Mouse (Mus musculus) spleen, postnatal 10 days (tissue): ENCODE data around the gene Mmp9.

Experiments used
- DNase-seq, 2 experiments: peaks; one replicate each; pipeline ENCODE4 v3.0.0; 2021 to 2022; ENCODE audit warnings: low spot score in 2 of 2

Mmp9 gene

DNA sequence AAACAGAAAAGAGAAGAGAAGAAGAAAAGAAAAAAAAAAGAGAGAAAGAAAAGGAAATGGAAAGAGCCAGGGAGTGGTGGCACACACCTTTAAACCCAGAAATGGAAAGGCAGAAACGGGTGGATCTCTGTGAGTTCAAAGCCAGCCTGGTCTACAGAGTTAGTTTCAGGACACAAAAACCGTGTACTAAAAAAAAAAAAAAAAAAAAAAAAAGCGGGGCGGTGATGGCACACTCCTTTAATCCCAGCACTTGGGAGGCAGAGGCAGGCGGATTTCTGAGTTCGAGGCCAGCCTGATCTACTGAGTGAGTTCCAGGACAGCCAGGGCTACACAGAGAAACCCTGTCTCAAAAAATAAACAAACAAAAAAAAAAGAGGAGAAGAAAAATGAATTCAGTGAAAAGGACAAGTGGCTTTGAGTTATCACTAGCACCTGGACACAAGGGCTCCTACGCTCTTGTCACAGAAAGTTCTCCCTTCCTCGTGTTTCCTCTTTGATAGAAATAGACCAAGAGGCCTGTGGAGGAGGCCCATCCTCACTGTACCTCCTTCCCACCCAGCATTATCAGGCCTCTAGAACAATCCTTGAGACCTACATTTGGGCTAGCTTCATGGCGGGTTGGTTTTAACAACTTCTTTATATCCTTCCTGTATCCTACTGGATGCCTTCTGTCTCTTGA, 27.7 kb upstream of the Mmp9 start:
- peak in 1 of 2 experiments; percentile 11 for DNase-seq

GRCm38 (mm10) chr2:164913428-164913786, 27.2 kb upstream of the Mmp9 start:
- DNase-seq: peak; percentile 58 to 87

- peak in 1 of 2 experiments; percentile 15 for DNase-seq
Observed at GRCm38 (mm10) chr2:164916820-164917219, 23.8 kb upstream of the Mmp9 start.

- DNase-seq: peak in 1 of 2 experiments; percentile 24
Observed at GRCm38 (mm10) chr2:164917371-164917770, 23.2 kb upstream of the Mmp9 start.

DNA sequence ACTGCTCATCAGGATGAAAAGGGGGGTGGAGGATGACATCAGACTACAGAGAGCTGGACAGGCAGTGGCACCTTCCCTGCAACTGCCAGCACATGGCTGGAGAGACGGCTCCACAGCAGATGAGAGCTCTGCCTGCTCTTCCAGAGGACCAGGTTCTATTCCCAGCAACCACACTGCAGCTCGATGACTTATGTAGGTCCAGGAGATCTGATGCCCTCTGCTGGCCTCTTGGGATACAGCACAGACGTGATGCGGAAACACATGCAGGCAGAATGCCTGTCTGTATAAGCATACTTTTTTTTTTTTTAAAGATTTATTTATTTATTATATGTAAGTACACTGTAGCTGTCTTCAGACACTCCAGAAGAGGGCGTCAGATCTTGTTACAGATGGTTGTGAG, 22.3 kb upstream of the Mmp9 start:
- peak in 1 of 2 experiments; percentile 64 for DNase-seq

DNA sequence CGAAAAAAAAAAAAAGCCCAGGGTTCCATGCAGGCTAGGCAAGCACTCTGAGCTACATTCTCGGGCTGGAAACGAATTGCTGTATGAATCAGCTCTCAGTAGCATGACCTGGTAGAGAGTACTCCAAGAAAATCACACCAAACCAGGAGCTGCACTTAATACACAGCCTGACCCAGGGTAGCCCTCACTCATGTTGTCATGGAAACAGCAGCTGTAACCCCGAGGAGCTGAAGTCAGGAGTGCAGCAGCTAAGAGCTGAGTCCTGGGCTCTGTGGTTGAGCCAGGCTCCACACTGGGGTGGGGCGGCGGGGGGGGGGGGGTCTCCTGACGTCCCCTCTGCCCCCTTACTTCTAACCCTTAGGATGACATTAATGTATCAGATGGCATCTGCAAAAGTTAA, 18.6 kb upstream of the Mmp9 start:
- no peak for DNase-seq

DNA sequence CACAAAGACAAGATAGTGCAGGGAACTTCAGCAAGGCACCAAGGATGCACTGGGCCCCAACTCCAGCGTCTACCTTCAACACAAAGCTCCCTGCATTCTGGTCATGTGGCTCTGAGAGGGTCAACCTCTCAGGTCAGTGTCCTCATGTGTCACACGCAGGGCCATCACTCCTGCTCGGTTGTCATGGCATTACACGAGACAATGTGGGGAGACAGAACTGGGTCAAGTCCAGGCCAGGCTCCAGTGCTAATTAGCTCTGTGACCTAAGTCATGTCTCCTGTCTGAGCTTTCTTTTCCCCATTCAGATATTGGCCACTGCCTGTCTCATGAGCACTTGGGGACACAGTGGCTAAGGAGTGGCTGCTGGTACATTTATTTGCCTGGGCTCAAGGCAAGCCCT, 17.3 kb upstream of the Mmp9 start:
- DNase-seq: no peak

- DNase-seq: peak; percentile 65 to 85
Observed at GRCm38 (mm10) chr2:164924100-164924857, 16.3 kb upstream of the Mmp9 start.

DNA sequence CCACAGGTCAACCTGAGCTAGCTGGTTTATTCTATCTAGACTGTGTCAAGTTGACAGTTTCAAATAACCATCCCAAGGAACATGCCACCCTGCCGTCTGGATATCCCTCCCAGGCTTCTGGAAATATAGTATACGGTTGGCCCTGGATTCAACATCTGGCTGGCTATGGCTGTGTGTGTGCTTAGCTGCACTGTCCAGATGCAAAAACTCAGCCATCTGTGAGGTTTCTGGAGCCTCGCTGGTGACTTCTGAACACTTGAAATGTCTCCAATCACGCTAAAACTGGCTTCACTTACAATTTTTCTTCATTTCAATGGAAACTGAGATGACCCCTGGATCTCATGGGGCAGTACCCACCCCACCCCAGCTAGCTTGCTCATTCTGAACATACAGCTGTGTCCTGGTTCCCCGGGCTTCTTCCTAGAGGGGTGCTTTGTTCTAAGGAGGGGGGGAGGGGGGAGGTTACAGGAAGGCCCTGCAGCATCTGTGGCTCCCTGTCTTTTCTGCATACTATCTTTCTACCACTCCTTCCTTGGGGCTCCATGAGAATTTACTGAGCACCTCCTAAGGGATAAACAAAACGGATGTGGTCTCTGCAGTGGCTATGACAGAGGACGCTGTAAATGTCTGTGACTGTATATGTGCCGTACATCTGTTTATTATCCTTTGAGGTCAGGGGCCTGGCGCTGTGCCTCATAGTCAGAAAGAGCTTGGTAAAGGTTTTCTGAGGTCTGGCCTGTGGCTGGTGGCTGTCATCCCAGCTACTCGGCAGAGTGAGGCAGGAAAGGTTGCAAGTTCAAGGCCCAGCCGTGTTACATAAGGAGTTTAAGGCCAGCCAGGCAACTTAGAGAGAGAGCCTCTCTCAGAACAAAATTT, 9.6 kb upstream of the Mmp9 start:
- DNase-seq: no peak

DNA sequence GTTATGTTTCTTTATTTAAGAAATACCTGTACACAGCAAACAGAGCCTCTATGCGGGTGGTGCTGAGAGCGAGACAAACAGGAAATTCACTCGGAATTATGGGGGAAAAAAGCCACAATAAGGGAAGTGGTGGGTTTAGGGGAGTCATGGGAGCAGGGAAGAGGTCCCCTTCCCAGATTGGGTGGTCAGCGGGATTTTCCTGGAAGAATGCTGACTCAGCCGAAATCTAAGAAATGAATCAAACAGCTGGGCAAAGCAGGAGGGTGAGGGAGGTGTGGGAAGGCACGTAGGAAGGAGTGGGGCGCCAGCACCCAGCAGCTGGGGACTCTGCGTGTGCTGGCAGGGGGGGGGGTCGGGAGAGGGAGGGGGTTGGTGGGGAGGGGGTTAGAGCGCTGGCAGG, 7.0 kb upstream of the Mmp9 start:
- DNase-seq: no peak

DNA sequence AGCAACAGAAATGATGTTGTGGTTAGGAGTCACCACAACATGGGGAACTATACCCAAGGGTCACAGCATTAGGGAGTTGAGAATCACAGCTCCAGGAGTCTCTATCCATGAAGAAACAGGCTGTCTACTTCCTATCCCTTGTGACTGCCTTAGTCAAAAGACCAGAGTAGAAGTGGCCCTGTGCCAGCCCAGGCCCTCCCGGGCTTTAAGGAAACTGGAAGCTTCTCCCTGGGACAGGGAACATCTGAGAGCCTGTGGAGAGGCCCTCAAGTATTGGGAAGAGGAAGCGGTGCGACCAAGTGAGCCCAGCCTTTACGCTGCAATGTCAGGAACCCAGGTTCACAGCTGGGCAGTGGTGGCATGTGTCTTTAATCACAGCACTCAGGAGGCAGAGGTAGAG, 4.6 kb upstream of the Mmp9 start:
- no peak for DNase-seq

- peak in 1 of 2 experiments; percentile 39 for DNase-seq
Observed at GRCm38 (mm10) chr2:164938146-164939091, 2.2 kb upstream of the Mmp9 start.

DNA sequence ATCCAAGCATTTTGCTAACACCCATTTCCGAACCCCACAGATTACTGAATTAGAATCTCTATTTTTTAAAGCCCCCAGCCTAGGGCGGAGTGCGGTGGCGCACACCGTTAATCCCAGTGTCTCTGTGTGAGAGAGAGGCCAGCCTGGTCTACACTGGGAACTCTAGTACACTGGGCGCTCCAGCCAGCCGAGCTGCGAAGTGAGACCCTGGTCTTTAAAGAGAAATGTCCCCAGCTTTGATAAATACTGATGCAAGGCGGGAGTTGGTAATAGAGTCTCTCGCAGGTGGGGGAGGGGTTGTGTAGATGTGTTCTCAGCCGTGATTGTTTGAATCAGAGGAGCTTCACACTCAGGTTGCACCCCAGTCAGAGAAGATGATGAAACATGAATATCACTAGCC, 1.5 kb upstream of the Mmp9 start:
- no peak for DNase-seq

GRCm38 (mm10) chr2:164942692-164943290, 2.2 kb downstream of the Mmp9 start:
- DNase-seq: peak in 1 of 2 experiments; percentile 50

DNA sequence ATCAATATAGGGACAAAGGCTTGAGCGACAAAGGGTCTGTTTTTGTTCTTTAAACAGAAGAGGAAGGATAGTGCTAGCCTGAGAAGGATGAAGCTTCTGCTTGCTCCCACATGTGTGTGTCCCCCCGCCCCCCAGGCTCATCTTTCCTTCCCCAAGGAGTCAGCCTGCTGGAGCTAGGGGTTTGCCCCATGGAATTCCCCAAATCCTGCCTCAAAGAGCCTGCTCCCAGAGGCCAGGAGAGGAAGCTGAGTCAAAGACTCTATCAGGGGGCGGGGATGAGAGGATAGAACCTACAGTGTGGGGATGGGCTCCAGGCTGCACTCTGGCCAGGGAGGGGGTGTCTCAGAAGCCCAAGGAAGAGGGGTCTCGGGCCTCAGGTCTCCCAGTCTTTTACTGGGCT, 6.9 kb downstream of the Mmp9 start:
- no peak for DNase-seq

DNA sequence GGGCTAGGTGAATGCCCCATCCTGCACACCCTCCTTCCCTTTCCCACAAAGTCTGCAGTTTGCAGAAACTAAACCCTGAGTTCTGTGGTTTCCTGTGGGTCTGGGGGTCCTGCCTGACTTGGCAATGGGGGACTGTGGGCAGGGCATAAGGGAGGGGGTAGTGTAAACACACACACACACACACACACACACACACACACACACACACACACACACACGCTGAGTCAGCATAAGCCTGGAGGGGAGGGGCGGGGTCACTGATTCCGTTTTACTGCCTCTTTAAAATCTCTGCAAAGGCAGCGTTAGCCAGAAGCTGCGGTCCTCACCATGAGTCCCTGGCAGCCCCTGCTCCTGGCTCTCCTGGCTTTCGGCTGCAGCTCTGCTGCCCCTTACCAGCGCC, 7.3 kb downstream of the Mmp9 start:
- DNase-seq: peak in 1 of 2 experiments; percentile 28

DNA sequence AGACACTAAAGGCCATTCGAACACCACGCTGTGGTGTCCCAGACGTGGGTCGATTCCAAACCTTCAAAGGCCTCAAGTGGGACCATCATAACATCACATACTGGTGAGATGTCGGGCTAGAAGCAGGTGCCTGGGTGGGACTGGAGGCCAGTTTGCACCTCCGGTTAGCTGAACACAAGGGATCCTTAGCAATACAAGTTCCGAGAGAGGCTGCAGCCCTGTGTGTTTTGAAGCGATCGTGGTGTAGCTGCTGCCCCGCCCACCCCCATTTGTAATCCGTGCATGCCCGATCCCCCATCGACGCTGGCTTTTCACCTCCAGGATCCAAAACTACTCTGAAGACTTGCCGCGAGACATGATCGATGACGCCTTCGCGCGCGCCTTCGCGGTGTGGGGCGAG, 8.4 kb downstream of the Mmp9 start:
- no peak for DNase-seq

- DNase-seq: peak in 1 of 2 experiments; percentile 50
Observed at GRCm38 (mm10) chr2:164950501-164950900, 9.9 kb downstream of the Mmp9 start.

- peak in 1 of 2 experiments; percentile 33 for DNase-seq
Observed at GRCm38 (mm10) chr2:164951745-164952144, 11.2 kb downstream of the Mmp9 start.

DNA sequence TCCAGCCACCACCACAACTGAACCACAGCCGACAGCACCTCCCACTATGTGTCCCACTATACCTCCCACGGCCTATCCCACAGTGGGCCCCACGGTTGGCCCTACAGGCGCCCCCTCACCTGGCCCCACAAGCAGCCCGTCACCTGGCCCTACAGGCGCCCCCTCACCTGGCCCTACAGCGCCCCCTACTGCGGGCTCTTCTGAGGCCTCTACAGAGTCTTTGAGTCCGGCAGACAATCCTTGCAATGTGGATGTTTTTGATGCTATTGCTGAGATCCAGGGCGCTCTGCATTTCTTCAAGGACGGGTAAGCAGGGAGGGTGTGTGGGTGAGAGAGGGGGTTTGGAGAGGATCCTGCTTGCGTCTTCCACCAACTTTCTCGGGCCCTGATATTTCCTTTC, 11.9 kb downstream of the Mmp9 start:
- peak in 1 of 2 experiments; percentile 33 for DNase-seq

GRCm38 (mm10) chr2:164953224-164953623, 12.6 kb downstream of the Mmp9 start:
- peak; percentile 61 to 82 for DNase-seq
